Mouse (Mus musculus) C2C12 (cell line): ENCODE results near the gene Slc25a30. TPM values are rescaled to one million over a fixed set of nuclear protein-coding genes. Genes with fewer than 3 reads are reported as not detected.

Experiments
- H3K27me3 ChIP-seq: one replicate; pipeline ENCODE4 v1.6.1; 2011; ENCODE audit not compliant: control insufficient read depth, insufficient read depth, insufficient read length
- H3K36me3 ChIP-seq: one replicate; pipeline ENCODE4 v1.6.1; 2011; ENCODE audit not compliant: control insufficient read depth, insufficient read depth
- H3K4me3 ChIP-seq: one replicate; pipeline ENCODE4 v1.5.1; 2011; ENCODE audit warnings: mild to moderate bottlenecking, control low read depth; ENCODE audit not compliant: poor library complexity, insufficient read depth, severe bottlenecking
- H3K79me2 ChIP-seq: one replicate; pipeline ENCODE4 v1.6.1; 2011; ENCODE audit not compliant: control insufficient read depth, insufficient read depth
- H3K79me3 ChIP-seq: one replicate; pipeline ENCODE4 v1.6.1; 2011; ENCODE audit warnings: low read depth, control low read depth
- H3ac ChIP-seq: one replicate; pipeline ENCODE3; 2011; ENCODE audit warnings: low read depth; ENCODE audit not compliant: control insufficient read depth, insufficient read length
- CEBPB ChIP-seq: IDR thresholded peaks from one replicate; pipeline ENCODE4 v1.6.1; 2011; ENCODE audit warnings: low read depth, mild to moderate bottlenecking, control low read depth, moderate library complexity
- CTCF ChIP-seq: IDR thresholded peaks from one replicate; pipeline ENCODE4 v1.5.1; 2011; ENCODE audit not compliant: control insufficient read depth, insufficient read depth, insufficient read length
- FOSL1 ChIP-seq: IDR thresholded peaks from one replicate; pipeline ENCODE4 v1.8.0; 2011; ENCODE audit warnings: mild to moderate bottlenecking, low read length; ENCODE audit not compliant: poor library complexity, insufficient read depth, severe bottlenecking
- MAX ChIP-seq: IDR thresholded peaks from one replicate; pipeline ENCODE4 v1.6.1; 2011; ENCODE audit warnings: mild to moderate bottlenecking, control low read depth
- MYOD1 ChIP-seq: IDR thresholded peaks from one replicate; pipeline ENCODE4 v1.6.1; 2011; ENCODE audit warnings: low read depth; ENCODE audit not compliant: control insufficient read depth, insufficient read length
- MYOG ChIP-seq: IDR thresholded peaks from one replicate; pipeline ENCODE4 v1.6.1; 2011; ENCODE audit not compliant: control insufficient read depth, insufficient read length; ENCODE audit errors: extremely low read depth
- USF1 ChIP-seq: IDR thresholded peaks from one replicate; pipeline ENCODE4 v1.6.1; 2011; ENCODE audit warnings: low read depth, mild to moderate bottlenecking, control low read depth, moderate library complexity
- long read RNA-seq, 2 experiments: library from polyadenylated mRNA; unstranded; transcript quantifications; one replicate each; pipeline ENCODE4 v2.0.0; 2019 to 2020
- polyA plus RNA-seq: library from polyadenylated mRNA; unstranded; fragments of >200 nt; fragmentation: generic; extraction: Trizol; gene quantifications from one replicate; pipeline ENCODE4 v1.2.1, GENCODE M21; 2012; ENCODE audit warnings: missing spikeins

Slc25a30 gene
- 15.9 TPM for polyA plus RNA-seq
- long read RNA-seq, experiment 1, transcript Slc25a30-201 (10 exons, 3,588 nt): major isoform, 6 of 7 reads
- long read RNA-seq, experiment 1, partial matches to known transcripts: 0 of 7 reads
- long read RNA-seq, experiment 1, other reads (novel, unspliced or antisense): 1 of 7 reads
- long read RNA-seq, experiment 2, transcript Slc25a30-201 (10 exons, 3,588 nt): major isoform, 147 of 154 reads
- long read RNA-seq, experiment 2, partial matches to known transcripts: 3 of 154 reads
- long read RNA-seq, experiment 2, other reads (novel, unspliced or antisense): 4 of 154 reads

DNA sequence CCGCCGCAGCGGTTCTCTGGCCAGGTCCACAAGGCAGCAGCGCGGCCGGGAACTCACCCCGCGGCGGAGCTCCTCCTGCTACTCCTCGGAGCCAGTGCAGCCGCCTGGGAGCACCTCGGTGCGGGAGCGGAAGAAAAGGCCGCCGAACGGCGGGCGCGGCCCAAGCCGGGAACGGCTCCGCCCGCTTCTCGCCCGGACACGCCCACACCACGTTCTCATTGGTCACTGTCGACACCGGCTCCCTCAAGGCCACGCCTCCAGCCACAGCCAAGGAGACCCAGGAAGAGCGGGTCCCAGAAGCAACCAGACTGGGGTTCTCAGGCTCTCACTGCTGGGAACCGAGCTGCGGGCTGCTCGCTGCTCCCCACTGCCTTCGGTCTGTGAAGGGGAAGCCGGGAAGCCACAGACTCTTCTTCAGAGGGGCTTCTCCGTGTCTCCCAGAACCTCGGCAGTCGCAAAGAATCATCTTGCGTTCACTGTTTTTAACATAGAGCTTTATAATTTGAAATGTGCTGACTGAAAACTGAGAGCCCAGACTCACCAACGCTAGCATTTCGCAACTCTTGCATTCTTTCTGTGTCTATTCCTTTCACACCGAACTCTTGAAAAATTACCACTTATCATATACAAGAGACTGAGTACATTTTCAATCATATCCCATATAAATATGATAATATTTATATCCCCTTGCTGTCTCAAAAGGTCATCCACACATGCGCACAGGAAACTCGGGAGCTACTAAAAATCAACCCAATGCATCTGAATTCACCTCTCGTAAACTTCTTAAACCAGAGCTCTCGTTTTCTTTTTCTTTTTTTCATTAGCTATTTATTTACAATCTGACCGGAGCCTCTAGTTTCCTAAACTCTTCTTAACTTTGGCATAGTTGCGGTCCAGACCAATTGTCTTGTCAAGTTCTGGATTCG is at the start of gene Slc25a30:
TSS of gene Slc25a30 (minus strand) at position 170 of the 926 bp plus-strand sequence.
- H3K27me3 ChIP-seq: no peaks in the 10 kb centered on the region
- peak; percentile 84 for TF ChIP-seq CEBPB
- no peak for TF ChIP-seq MYOD1
- H3K36me3 ChIP-seq: peaks cover 2% of the 10 kb centered on the region
- H3K4me3 ChIP-seq: peak within 1 kb of the TSS; percentile 65
- H3K79me3 ChIP-seq: peaks cover 34% of the 10 kb centered on the region
- peaks cover 43% of the 10 kb centered on the region for H3K79me2 ChIP-seq
- peak within 1 kb of the TSS; percentile 72 for H3ac ChIP-seq

DNA sequence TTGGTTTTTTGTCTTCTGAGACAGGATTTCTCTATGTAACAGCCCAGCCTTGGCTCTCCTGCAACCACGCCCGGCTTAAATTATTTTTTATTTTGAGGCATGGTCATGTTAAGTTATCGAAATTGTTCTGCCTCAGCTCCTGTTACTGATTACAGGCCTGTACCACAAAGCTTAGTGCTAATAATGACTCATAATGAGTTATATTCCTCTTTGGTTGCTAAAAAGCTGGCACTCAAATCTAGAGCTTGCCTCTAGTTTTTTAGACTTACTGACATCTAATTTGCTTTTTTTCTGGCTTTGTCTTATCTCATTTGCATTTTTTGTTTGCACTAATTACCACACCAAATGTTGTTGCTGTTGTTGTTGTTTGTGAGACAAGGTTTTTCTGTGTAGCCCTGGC is 49.7 kb upstream of the Slc25a30 start:
- no peak overlapping the region for H3K4me3 ChIP-seq
- no peaks in the 10 kb centered on the region for H3K27me3 ChIP-seq
- H3K79me2 ChIP-seq: peaks cover 27% of the 10 kb centered on the region
- H3K79me3 ChIP-seq: peaks cover 6% of the 10 kb centered on the region
- no peak overlapping the region for H3ac ChIP-seq
- no peaks in the 10 kb centered on the region for H3K36me3 ChIP-seq
- TF ChIP-seq CEBPB: no peak
- no peak for TF ChIP-seq CTCF
- no peak for TF ChIP-seq USF1
- peak; percentile 26 for TF ChIP-seq FOSL1
- TF ChIP-seq MYOG: no peak
- no peak for TF ChIP-seq MYOD1

DNA sequence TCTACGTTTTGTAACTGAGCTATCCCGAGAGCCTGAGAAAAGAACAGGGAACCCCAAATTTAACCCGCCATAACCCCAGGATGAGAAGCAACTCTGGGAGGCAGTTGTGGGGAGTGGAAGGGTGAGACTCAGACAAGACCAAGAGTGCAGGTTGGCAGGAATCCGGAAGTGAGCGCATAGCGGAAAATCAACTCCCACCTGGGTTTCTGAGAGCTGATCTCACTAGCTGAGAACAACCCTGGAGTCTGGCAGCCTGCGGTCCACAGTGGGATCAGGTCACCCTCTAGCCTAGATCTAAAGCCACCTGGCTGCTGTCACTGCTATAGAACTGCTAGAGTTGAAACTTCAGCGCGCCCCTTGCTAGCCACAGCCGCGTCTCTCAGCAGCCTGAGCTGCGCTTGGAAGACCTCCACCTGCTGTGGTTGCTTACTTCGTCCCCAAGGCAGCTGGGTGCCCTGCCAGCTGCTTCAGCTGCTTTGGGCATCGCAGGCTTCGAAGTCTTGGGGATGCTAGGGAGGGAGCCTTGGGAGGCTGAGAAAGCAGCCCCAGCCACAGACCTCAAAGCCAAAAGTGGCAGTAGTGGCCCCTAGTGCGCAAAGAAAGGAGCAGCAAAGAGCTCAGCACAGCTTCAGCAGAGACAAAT is 48.0 kb upstream of the Slc25a30 start:
- peak overlapping the region; percentile 39 for H3K4me3 ChIP-seq

DNA sequence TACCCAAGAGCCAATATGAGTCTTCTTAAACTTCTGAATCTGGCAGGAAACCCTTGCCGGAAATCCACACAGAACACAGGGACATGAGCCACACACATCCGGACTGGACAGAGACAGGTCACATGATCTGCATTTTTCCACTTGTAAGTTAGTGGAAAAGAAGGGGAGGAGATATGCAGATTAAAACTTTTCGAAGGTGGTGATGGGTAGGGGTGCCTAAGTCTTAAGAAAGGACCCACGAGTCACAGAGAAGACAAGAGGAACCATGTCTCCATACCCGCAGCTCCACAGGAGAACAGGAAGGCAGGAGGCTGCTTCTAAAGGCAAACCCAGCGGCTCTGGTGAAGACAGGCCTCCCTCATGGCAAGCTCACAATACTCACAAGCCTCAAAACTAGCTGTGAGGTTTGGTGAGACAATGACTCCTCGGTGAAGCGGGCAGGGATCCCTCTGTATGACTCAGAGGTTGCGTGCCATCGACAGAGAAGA is 47.5 kb upstream of the Slc25a30 start:
- Histone ChIP-seq H3K79me3 (peaks cover 6% of the 10 kb centered on the region), H3K36me3 (no peaks in the 10 kb centered on the region), H3K79me2 (peaks cover 27% of the 10 kb centered on the region), H3ac (peak overlapping the region; percentile 92), H3K27me3 (no peaks in the 10 kb centered on the region), H3K4me3 (peak overlapping the region; percentile 39)
- TF ChIP-seq MAX (peak; percentile 58), CEBPB (no peak), CTCF (no peak), MYOD1 (no peak), USF1 (peak; percentile 99), FOSL1 (no peak), MYOG (no peak)

More for the DNA sequence above, 48.0 kb upstream of the Slc25a30 start:
- Histone ChIP-seq H3K79me2 (peaks cover 27% of the 10 kb centered on the region), H3K27me3 (no peaks in the 10 kb centered on the region), H3K79me3 (peaks cover 6% of the 10 kb centered on the region), H3ac (peak overlapping the region; percentile 92), H3K36me3 (no peaks in the 10 kb centered on the region)
- TF ChIP-seq CEBPB (no peak), MYOD1 (peak; percentile 75), CTCF (no peak)

DNA sequence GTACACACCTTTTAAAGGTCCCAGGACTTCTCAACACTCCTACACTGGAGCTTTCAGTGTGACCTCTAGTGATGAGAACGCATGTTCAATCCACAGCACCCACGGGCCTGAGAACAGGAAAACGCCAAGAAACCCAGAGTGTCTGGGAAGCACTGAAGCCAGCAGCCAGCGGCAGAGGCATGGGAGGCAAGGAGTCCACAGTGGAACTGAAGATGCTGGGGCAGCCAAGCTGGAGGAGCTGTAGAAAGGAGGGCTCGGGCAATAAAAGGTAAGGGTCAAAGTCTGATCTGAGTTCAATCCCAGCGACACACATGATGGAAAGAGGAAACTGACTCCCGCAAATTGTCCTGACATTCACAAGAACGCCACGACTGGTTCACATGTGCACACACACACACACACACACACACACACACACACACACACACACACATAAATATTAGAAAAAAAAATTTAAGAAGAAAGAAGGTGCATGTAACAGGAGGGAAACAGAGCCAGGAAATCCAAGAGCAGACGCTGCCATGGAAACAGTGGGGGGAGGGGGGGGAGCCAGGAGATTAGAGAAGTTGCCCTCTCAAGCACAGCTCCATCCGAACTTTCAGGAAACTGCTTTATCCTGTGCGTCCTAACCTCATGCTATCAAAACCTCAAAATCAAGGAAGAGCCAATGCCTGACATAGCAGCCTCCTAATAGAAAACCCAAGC is 46.9 kb upstream of the Slc25a30 start:
- peaks cover 27% of the 10 kb centered on the region for H3K79me2 ChIP-seq
- TF ChIP-seq CEBPB (no peak), MAX (no peak), MYOD1 (no peak), FOSL1 (no peak), USF1 (no peak), MYOG (no peak), CTCF (no peak)
- H3K36me3 ChIP-seq: no peaks in the 10 kb centered on the region
- H3K27me3 ChIP-seq: no peaks in the 10 kb centered on the region
- H3K79me3 ChIP-seq: peaks cover 6% of the 10 kb centered on the region
- H3ac ChIP-seq: peak overlapping the region; percentile 64
- peak overlapping the region; percentile 39 for H3K4me3 ChIP-seq
